Mouse (Mus musculus) midbrain, postnatal 0 days (tissue): ENCODE data around the gene Tmem135. TPM values are rescaled to one million over a fixed set of nuclear protein-coding genes. Genes with fewer than 3 reads are reported as not detected.

Experiments
- ATAC-seq: fragments of 200-750 bp; cut with Nextera tagmentation; 2 replicates; pipeline ENCODE4 v1.8.0; 2017; ENCODE audit warnings: moderate number of reproducible peaks, mild to moderate bottlenecking, moderate TSS enrichment, moderate library complexity; ENCODE audit not compliant: low FRiP score
- DNase-seq: peaks from one replicate; pipeline ENCODE4 v3.0.0-alpha.2; 2015; ENCODE audit warnings: low spot score
- H3K27ac ChIP-seq: fragments of 300-500 bp; sonication (generic); 2 replicates; pipeline ENCODE4 v1.5.1; 2014; ENCODE audit warnings: low read depth, mild to moderate bottlenecking, low read length, mixed read lengths
- H3K27me3 ChIP-seq: fragments of 300-500 bp; sonication (generic); 2 replicates; pipeline ENCODE4 v1.6.1; 2014; ENCODE audit warnings: low read length, control low read depth, mixed read lengths; ENCODE audit not compliant: insufficient read depth
- H3K36me3 ChIP-seq: fragments of 300-500 bp; sonication (generic); 2 replicates; pipeline ENCODE4 v1.6.1; 2014; ENCODE audit warnings: low read length, control low read depth, mixed read lengths; ENCODE audit not compliant: insufficient read depth
- H3K4me1 ChIP-seq: fragments of 300-500 bp; sonication (generic); 2 replicates; pipeline ENCODE4 v1.6.1; 2014; ENCODE audit warnings: mild to moderate bottlenecking, control low read depth, antibody characterized with exemption, low read length, mixed read lengths; ENCODE audit not compliant: insufficient read depth
- H3K4me2 ChIP-seq: fragments of 300-500 bp; sonication (generic); 2 replicates; pipeline ENCODE4 v1.6.1; 2014; ENCODE audit warnings: low read depth, mild to moderate bottlenecking, low read length, mixed read lengths; ENCODE audit not compliant: poor library complexity, severe bottlenecking
- H3K4me3 ChIP-seq: fragments of 300-500 bp; sonication (generic); 2 replicates; pipeline ENCODE4 v1.5.1; 2014; ENCODE audit warnings: low read depth, mild to moderate bottlenecking, low read length, moderate library complexity
- H3K9ac ChIP-seq: fragments of 300-500 bp; sonication (generic); replicated peaks from 2 replicates; pipeline ENCODE4 v1.6.1; 2014; ENCODE audit warnings: mild to moderate bottlenecking, low read length, moderate library complexity, mixed read lengths; ENCODE audit not compliant: poor library complexity, severe bottlenecking
- H3K9me3 ChIP-seq: fragments of 300-500 bp; sonication (generic); 2 replicates; pipeline ENCODE4 v1.6.1; 2016; ENCODE audit warnings: low read length, control low read depth
- CTCF ChIP-seq: IDR thresholded peaks from 2 replicates; pipeline ENCODE4 v1.5.1; 2016; ENCODE audit warnings: antibody characterized with exemption, mild to moderate bottlenecking
- WGBS: fragments of 180-500 bp; shearing (Covaris S2); extraction: QIAGEN DNeasy Blood & Tissue Kit; methylation state at CpG from one replicate; pipeline ENCODE4 v1.1.7; 2014; 5-methylcytosine and 5-hydroxymethylcytosine counted together
- polyA plus RNA-seq: library from polyadenylated mRNA; unstranded; fragments of >200 nt; fragmentation: Nextera tagmentation; extraction: Ambion mirVana; gene quantifications from 2 replicates; pipeline ENCODE4 v1.2.1, GENCODE M21; 2015
- total RNA-seq: library from RNA; depleted of rRNA; stranded (reverse); fragments of >200 nt; gene quantifications from 2 replicates; pipeline ENCODE4 v1.2.3, GENCODE M21; 2014

Tmem135 gene
- total and polyA plus RNA-seq, 2 experiments from 2014 or later = 33.5 to 35.7 TPM

DNA sequence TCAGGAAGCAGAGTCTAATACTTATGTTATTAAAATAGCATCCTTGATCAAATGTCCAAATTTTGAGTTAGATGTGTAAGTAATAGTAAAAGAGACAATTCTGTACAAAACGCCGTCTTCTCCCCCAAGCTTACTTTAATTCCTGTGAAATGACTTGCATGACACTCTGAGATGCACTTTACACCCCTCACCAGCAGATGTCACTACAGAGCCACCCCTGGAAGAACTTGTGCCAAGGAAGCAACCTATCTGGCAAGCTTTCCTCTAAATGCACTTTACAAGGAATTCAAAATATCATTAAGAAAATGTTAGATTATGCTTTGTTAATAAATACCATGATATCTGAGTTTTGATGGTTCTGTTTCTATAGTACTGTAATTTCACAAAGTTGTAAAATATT lies 235.4 kb downstream of the Tmem135 start:
- H3K4me2 ChIP-seq = no peak overlapping the region
- no peak overlapping the region for H3K4me3 ChIP-seq
- no peaks in the 10 kb centered on the region for H3K9me3 ChIP-seq
- no peak overlapping the region for H3K27ac ChIP-seq
- H3K4me1 ChIP-seq = no peaks in the 10 kb centered on the region
- H3K9ac ChIP-seq = no peak overlapping the region
- DNase-seq = peak; percentile 82
- no peaks in the 10 kb centered on the region for H3K27me3 ChIP-seq
- TF ChIP-seq CTCF = peak; percentile 98
- 23% methylated on average over 2 of the region's 2 CpGs for WGBS
- H3K36me3 ChIP-seq = no peaks in the 10 kb centered on the region
- no peak for ATAC-seq

DNA sequence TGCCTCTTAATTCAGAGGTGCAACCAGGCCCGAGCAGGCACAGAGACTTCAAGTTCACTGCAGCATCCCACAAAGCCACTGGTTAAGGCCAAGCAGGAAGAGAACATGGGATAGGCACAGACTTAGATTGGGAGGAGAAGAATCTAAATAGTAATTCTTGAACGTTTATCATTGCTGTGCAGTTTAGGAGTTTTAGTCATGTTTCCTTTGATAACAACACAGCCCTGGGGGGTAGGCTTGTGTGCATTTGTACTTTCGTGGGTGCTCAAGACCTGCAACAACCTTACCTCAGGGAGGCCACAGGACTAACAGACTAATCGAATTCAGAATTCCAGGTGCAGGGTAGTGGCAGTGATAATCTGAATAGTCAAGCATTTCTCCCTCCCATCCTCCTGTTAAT lies 238.5 kb downstream of the Tmem135 start:
- no peak for ATAC-seq
- no peak for DNase-seq
- no peak overlapping the region for H3K4me3 ChIP-seq
- no peak overlapping the region for H3K9ac ChIP-seq
- H3K27me3 ChIP-seq = no peaks in the 10 kb centered on the region
- H3K4me1 ChIP-seq = no peaks in the 10 kb centered on the region
- 77% methylated on average over 4 of the region's 4 CpGs for WGBS
- TF ChIP-seq CTCF = no peak
- H3K4me2 ChIP-seq = no peak overlapping the region
- H3K36me3 ChIP-seq = no peaks in the 10 kb centered on the region
- no peak overlapping the region for H3K27ac ChIP-seq
- H3K9me3 ChIP-seq = no peaks in the 10 kb centered on the region

DNA sequence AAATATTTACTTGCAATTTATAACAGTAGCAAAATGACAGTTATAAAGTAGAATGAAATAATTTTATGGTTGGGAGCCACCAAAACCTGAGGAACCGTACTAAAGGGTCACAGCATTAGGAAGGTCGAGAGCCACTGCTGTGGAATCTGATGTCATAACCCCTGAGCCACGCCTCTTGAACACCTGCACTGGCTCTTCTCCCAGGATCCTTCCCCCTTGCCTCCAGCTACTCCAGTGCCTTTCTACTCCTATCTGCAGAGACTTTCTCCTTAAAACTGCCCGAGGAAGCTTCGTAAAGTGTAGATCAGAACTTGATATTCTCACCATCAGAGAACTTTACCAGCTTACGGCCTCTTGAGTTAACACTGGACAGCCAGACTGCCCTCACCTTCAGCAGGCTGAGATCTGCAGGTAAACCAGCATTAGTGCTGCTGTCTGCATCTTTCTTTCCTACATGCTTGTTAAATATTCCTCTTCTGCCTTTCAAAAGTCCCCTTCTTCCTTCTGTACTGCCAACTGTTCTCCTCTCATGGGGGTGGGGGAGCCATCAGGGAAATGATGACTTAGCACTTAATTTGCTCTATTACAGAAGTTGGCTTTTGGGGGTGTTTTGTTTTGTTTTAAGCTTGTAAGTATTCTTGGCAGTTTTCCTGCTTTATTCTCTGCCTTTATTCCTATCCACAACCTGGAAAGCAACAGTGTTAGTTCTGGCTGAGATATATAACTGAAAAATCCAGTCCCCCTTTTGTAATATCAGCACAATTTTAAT lies 242.2 kb downstream of the Tmem135 start:
- H3K36me3 ChIP-seq = 0 out of 2 replicates have a peak, but pooled peaks cover 8% of the 10 kb centered on the region
- DNase-seq (no peak), ATAC-seq (no peak)
- no peaks in the 10 kb centered on the region for H3K27me3 ChIP-seq
- no peak for TF ChIP-seq CTCF
- H3K4me2 ChIP-seq = no peak overlapping the region
- no peaks in the 10 kb centered on the region for H3K9me3 ChIP-seq
- H3K27ac ChIP-seq = no peak overlapping the region
- H3K9ac ChIP-seq = no peak overlapping the region
- H3K4me1 ChIP-seq = no peaks in the 10 kb centered on the region
- no peak overlapping the region for H3K4me3 ChIP-seq
- 87% methylated on average over 6 of the region's 6 CpGs for WGBS

DNA sequence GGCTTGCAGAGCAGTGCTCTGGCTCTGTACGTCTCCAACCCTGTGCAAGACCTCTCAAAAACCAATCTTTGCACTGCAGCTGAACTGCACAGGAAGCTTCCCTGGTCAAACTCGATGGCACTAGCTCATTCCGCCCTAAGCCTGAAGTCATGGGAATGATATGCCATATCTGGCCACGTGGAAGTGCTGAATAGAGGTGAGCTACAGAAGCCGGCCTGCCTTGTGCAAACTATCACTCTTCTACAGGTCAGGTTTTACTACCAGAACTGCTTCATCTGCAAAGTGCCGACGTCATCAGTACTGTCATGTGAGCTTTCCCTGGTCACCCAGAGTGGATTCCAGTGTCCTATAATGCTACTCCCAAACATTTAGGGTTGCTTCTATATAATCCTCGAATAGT lies 246.7 kb downstream of the Tmem135 start:
- H3K9ac ChIP-seq = no peak overlapping the region
- H3K36me3 ChIP-seq = 0 out of 2 replicates have a peak, but pooled peaks cover 14% of the 10 kb centered on the region
- H3K4me2 ChIP-seq = no peak overlapping the region
- DNase-seq (no peak), ATAC-seq (no peak)
- no peaks in the 10 kb centered on the region for H3K9me3 ChIP-seq
- no peaks in the 10 kb centered on the region for H3K4me1 ChIP-seq
- no peak for TF ChIP-seq CTCF
- no peaks in the 10 kb centered on the region for H3K27me3 ChIP-seq
- no peak overlapping the region for H3K27ac ChIP-seq
- 94% methylated on average over 8 of the region's 8 CpGs for WGBS
- no peak overlapping the region for H3K4me3 ChIP-seq

DNA sequence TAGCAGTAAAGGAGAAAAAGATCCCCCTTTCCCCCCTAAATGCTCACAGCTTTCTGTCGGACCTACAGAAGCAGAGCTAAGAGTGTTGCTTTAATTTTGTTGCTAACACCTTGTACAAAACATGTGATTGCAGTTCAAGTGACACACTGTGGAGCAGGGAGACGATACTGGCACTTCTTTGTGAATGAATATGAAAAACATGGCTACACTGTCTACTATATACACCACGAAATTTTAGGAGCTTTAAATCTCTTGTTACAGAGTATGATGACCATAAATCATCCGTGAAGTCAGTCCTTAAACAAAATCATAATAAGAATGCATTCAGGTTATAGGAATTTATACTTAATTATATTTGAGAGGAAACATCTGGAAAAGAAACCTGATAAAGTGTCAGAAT lies 247.4 kb downstream of the Tmem135 start:
- H3K27ac ChIP-seq = no peak overlapping the region
- H3K9me3 ChIP-seq = no peaks in the 10 kb centered on the region
- ATAC-seq (no peak), DNase-seq (no peak)
- no peak for TF ChIP-seq CTCF
- no peaks in the 10 kb centered on the region for H3K4me1 ChIP-seq
- 86% methylated on average over 4 of the region's 4 CpGs for WGBS
- no peak overlapping the region for H3K4me2 ChIP-seq
- H3K27me3 ChIP-seq = no peaks in the 10 kb centered on the region
- H3K4me3 ChIP-seq = no peak overlapping the region
- H3K9ac ChIP-seq = no peak overlapping the region
- 0 out of 2 replicates have a peak, but pooled peaks cover 14% of the 10 kb centered on the region for H3K36me3 ChIP-seq

DNA sequence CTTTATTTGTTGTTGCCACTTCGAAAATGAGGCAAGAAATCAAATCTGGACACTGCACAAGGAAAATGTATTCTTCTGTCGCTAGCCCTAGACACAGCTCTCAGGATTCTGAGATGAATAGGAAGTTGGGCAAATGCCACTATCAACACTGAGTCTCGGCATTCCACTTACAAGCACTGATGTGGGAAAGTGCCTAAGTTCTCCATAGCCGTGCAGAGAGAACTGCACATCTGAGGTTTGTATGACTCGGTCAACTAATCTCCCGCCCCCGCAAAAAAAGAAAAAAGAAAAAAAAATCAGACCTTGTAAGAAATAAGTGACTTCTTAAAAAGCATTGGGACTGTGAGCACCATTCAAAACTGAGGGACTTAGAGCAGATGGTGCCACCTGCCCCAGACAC lies 248.3 kb downstream of the Tmem135 start:
- WGBS = 70% methylated on average over 7 of the region's 7 CpGs

More for the DNA sequence above, 248.3 kb downstream of the Tmem135 start:
- H3K4me2 ChIP-seq = no peak overlapping the region
- H3K9ac ChIP-seq = no peak overlapping the region
- H3K27ac ChIP-seq = no peak overlapping the region
- DNase-seq (no peak), ATAC-seq (no peak)
- no peaks in the 10 kb centered on the region for H3K4me1 ChIP-seq
- TF ChIP-seq CTCF = no peak
- no peak overlapping the region for H3K4me3 ChIP-seq
- H3K27me3 ChIP-seq = no peaks in the 10 kb centered on the region
- 0 out of 2 replicates have a peak, but pooled peaks cover 14% of the 10 kb centered on the region for H3K36me3 ChIP-seq
- H3K9me3 ChIP-seq = no peaks in the 10 kb centered on the region
